Mouse (Mus musculus) ES-Bruce4 (cell line): ENCODE data around the gene Dnpep.

Experiments used
- CTCF ChIP-seq: IDR thresholded peaks from one replicate; pipeline ENCODE4 v1.8.1; 2011; ENCODE audit warnings: low read depth, low read length
- EP300 ChIP-seq: IDR thresholded peaks from 2 replicates; pipeline ENCODE4 v1.6.1; 2011; ENCODE audit warnings: low read depth, low read length; ENCODE audit not compliant: insufficient read depth
- POLR2A ChIP-seq: IDR thresholded peaks from one replicate; pipeline ENCODE4 v1.8.1; 2011; ENCODE audit warnings: low read length; ENCODE audit not compliant: insufficient read depth

- TF ChIP-seq CTCF, result no peak
- no peak for TF ChIP-seq EP300
- no peak for TF ChIP-seq POLR2A
Measured at GRCm38 (mm10) chr1:75331271-75331670, 13.5 kb upstream of the Dnpep start.
